10 mouse cellular contexts compared by ENCODE assay signal in the genomic region with DNA sequence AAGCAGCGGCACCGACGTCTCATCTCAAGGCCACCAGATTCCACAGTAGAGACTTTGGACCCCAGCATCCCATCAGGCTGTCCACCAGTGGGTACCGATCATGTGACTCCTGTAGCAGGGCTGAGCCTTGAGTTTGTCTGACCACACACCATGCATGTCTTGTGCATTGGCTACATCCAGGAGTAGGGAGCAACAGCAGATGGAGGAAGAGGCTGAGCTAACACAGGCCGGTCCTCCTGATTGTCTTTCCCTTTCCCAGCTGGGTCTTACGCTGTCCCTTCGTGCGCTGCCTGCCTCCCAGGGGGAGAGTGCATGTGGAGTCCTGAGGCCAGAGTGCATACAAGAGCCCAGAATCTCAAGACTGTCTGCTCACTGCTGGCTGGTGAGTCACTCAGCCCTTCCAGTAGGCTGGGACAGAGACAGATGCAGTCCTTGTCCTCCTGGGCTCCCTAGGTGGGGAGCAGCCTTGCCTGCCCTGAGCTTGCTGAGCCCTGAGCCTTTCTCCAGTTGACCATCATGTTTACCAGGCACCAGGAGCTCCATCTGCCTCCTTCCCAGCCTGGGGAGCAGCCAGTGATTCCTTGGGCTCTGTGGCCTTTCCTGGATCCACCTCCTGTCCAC.
DNase-seq lines count a peak whose midpoint lies in the region; ATAC-seq and TF ChIP-seq lines count a peak whose summit lies in the region.
"Had no signal": no experiment of that assay in that cellular context is flagged by ENCODE, and none has a peak within 500 bp of the region (broad histone marks: within the 10 kb centered on the region; RNA-seq: fewer than 3 reads in every experiment).

No protein-coding gene starts in this region.

- no peaks in the 10 kb centered on the region for H3K36me3 ChIP-seq in heart, embryonic 16.5 days (ENCODE audit: control insufficient read depth, insufficient read depth)
- no peaks in the 10 kb centered on the region for H3K36me3 ChIP-seq in C2C12 (ENCODE audit: control insufficient read depth, insufficient read depth)

- intact Hi-C loops in heart, postnatal 14 days (cut with DNase I), result loop anchor here (5.0 kb wide), 1 partner anchor 35 kb away; no protein-coding TSS in a partner anchor

- H3K4me2 ChIP-seq in heart, embryonic 16.5 days (ENCODE audit: low read depth, low read length), result no peak overlapping the region
- H3K4me2 ChIP-seq: hindbrain, embryonic 13.5 days had no signal

- H3K9me3 ChIP-seq in heart, embryonic 16.5 days (replicated peaks; ENCODE audit: control insufficient read depth, low read length), result no peaks in the 10 kb centered on the region
- H3K9me3 ChIP-seq: hindbrain, embryonic 13.5 days had no signal

- peak; percentile 73 for DNase-seq in cerebellum, adult 9-11 months
- no peak for DNase-seq in cerebellum, postnatal 4 days (ENCODE audit: low spot score in 2 of 2)
- no peak for DNase-seq in heart, postnatal 14 days
- DNase-seq in brain, adult 2 months (ENCODE audit: low read depth, low spot score), result peak; percentile 76
- no peak for DNase-seq in embryo, embryonic 10 days (ENCODE audit: low spot score)
- DNase-seq: lung, adult 2 months had no signal

- peak overlapping the region; percentile 22; the same call in 1 of the 2 replicates for H3K9ac ChIP-seq in heart, embryonic 16.5 days (ENCODE audit: low read length)
- H3K9ac ChIP-seq: hindbrain, embryonic 13.5 days had no signal

- TF ChIP-seq CTCF in C2C12 (IDR thresholded peaks at IDR 0.05; ENCODE audit: control insufficient read depth, insufficient read depth, insufficient read length), result no peak

- peaks cover 54% of the 10 kb centered on the region for H3K4me1 ChIP-seq in heart, embryonic 16.5 days (ENCODE audit: control insufficient read depth, insufficient read depth, low read length)

- no peaks in the 10 kb centered on the region for H3K79me2 ChIP-seq in C2C12 (ENCODE audit: control insufficient read depth, insufficient read depth)

- WGBS in heart, embryonic 16.5 days, result 79% methylated on average over 8 of the region's 8 CpGs

- H3K27ac ChIP-seq in heart, embryonic 16.5 days (ENCODE audit: low read length), result peak overlapping the region; percentile 87; the same call in 1 of the 2 replicates
- H3K27ac ChIP-seq: hindbrain, embryonic 13.5 days had no signal

- no peak overlapping the region for H3ac ChIP-seq in C2C12 (ENCODE audit: control insufficient read depth, insufficient read length, low read depth)

- ATAC-seq in heart, embryonic 16.5 days (replicated peaks; ENCODE audit: extremely low read depth, insufficient read depth, low FRiP score), result no peak

- no peaks in the 10 kb centered on the region for H3K79me3 ChIP-seq in C2C12 (ENCODE audit: low read depth)

- H3K4me3 ChIP-seq in heart, embryonic 16.5 days (ENCODE audit: low read length), result no peak overlapping the region
- no peak overlapping the region for H3K4me3 ChIP-seq in C2C12 (ENCODE audit: insufficient read depth, poor library complexity, severe bottlenecking)
- H3K4me3 ChIP-seq: hindbrain, embryonic 13.5 days had no signal

- no peaks in the 10 kb centered on the region for H3K27me3 ChIP-seq in heart, embryonic 16.5 days (ENCODE audit: control insufficient read depth, insufficient read depth, low read length)
- H3K27me3 ChIP-seq in C2C12 (ENCODE audit: control insufficient read depth, insufficient read depth, insufficient read length), result no peaks in the 10 kb centered on the region
- H3K27me3 ChIP-seq: CH12.LX; hindbrain, embryonic 13.5 days had no signal

TF ChIP-seq in C2C12, 6 proteins besides CTCF, POLR2A, EP300 and RAD21:
- TF ChIP-seq USF1 (IDR thresholded peaks at IDR 0.05; ENCODE audit: low read depth), result peak; percentile 34
- no peak for TF ChIP-seq FOSL1 (IDR thresholded peaks at IDR 0.05; ENCODE audit: insufficient read depth, low read length, poor library complexity, severe bottlenecking)

Comparison
In these comparisons a context has a peak if more than half of its experiments do, and no peak if none do; other contexts are left out.
1. DNase-seq: peak in cerebellum, adult 9-11 months (single experiment) and brain, adult 2 months (single experiment); none in cerebellum, postnatal 4 days (0 of 2), heart, postnatal 14 days (0 of 2) and embryo, embryonic 10 days (single experiment).